Mouse (Mus musculus): Measurements from ENCODE around the gene Xrcc1.

Gene Xrcc1

GRCm38 (mm10) chr7:24530062-24530931 is 15.8 kb upstream of the Xrcc1 start, which contains the start of gene Irgq:
TSS of gene Irgq (plus strand) at chr7:24530689.
- DNase-seq, result peak; percentile 99

GRCm38 (mm10) chr7:24531211-24531971 is 14.7 kb upstream of the Xrcc1 start:
- DNase-seq, result peak; percentile 79

- no peak for DNase-seq
These were observed 13.0 kb upstream of the Xrcc1 start for GRCm38 (mm10) chr7:24533031-24533571.

GRCm38 (mm10) chr7:24533806-24534205 is 12.3 kb upstream of the Xrcc1 start:
- no peak for DNase-seq

GRCm38 (mm10) chr7:24534301-24534700 is 11.8 kb upstream of the Xrcc1 start:
- DNase-seq, result no peak

GRCm38 (mm10) chr7:24537081-24537480 is 9.0 kb upstream of the Xrcc1 start:
- DNase-seq, result no peak

GRCm38 (mm10) chr7:24537591-24537990 is 8.5 kb upstream of the Xrcc1 start:
- peak; percentile 83 for DNase-seq

- DNase-seq, result peak; percentile 53
These were observed 7.9 kb upstream of the Xrcc1 start for GRCm38 (mm10) chr7:24538154-24538553.

- DNase-seq, result no peak
These were observed 7.4 kb upstream of the Xrcc1 start for GRCm38 (mm10) chr7:24538701-24539100.

- no peak for DNase-seq
These were observed 6.4 kb upstream of the Xrcc1 start for GRCm38 (mm10) chr7:24539686-24540085.

- no peak for DNase-seq
These were observed 1.6 kb upstream of the Xrcc1 start for GRCm38 (mm10) chr7:24544506-24544905.

GRCm38 (mm10) chr7:24546634-24547389 is 723 bp downstream of the Xrcc1 start:
- peak; percentile 99 for DNase-seq

GRCm38 (mm10) chr7:24547534-24548036 is 1.5 kb downstream of the Xrcc1 start:
- peak; percentile 60 for DNase-seq

GRCm38 (mm10) chr7:24551985-24552759 is 6.1 kb downstream of the Xrcc1 start:
- no peak for DNase-seq

GRCm38 (mm10) chr7:24555786-24556185 is 9.7 kb downstream of the Xrcc1 start:
- no peak for DNase-seq

- no peak for DNase-seq
These were observed 15.4 kb downstream of the Xrcc1 start for GRCm38 (mm10) chr7:24561450-24561849.

GRCm38 (mm10) chr7:24563191-24563836 is 17.2 kb downstream of the Xrcc1 start:
- DNase-seq, result no peak

GRCm38 (mm10) chr7:24563837-24564206 is 17.7 kb downstream of the Xrcc1 start:
- no peak for DNase-seq

- peak; percentile 71 for DNase-seq
These were observed 18.6 kb downstream of the Xrcc1 start for GRCm38 (mm10) chr7:24564607-24565265.

GRCm38 (mm10) chr7:24565627-24566026 is 19.5 kb downstream of the Xrcc1 start:
- no peak for DNase-seq

- no peak for DNase-seq
These were observed 20.1 kb downstream of the Xrcc1 start for GRCm38 (mm10) chr7:24566206-24566605.

Data from cerebellum, adult 9-10 months (tissue).